Mouse (Mus musculus): ENCODE measurements at regions not wholly inside any gene's neighbourhood (a gene's known extent, or its start where the extent isn't known, plus 50 kb on each side); places are given as distances from the start of the nearest gene placed in this dataset.

- Histone ChIP-seq H3K27me3 (ENCODE audit: control insufficient read depth, insufficient read depth, low read depth, low read length) (no peaks in the 10 kb centered on the region), H3K4me2 (ENCODE audit: low read length) (no peak overlapping the region), H3K9ac (ENCODE audit: low read depth, low read length) (no peak overlapping the region), H3K9me3 (replicated peaks; ENCODE audit: control insufficient read depth, low read length, poor library complexity, severe bottlenecking) (no peaks in the 10 kb centered on the region), H3K4me1 (ENCODE audit: control insufficient read depth, insufficient read depth, low read length) (no peaks in the 10 kb centered on the region), H3K36me3 (ENCODE audit: control insufficient read depth, insufficient read depth, low read length) (no peaks in the 10 kb centered on the region), H3K27ac (ENCODE audit: low read length) (no peak overlapping the region), H3K4me3 (ENCODE audit: low read depth, low read length) (no peak overlapping the region)
- no peak for ATAC-seq
- 74% methylated on average over 1 of the region's 1 CpGs for WGBS
Observed at GRCm38 (mm10) chr14:58816540-58816876, 326.2 kb downstream of the 1700129C05Rik start.

GRCm38 (mm10) chr14:58815616-58816539, 326.8 kb downstream of the 1700129C05Rik start:
- Histone ChIP-seq H3K4me3 (ENCODE audit: low read depth, low read length) (no peak overlapping the region), H3K4me2 (ENCODE audit: low read length) (no peak overlapping the region), H3K9ac (ENCODE audit: low read depth, low read length) (no peak overlapping the region), H3K27ac (ENCODE audit: low read length) (no peak overlapping the region), H3K27me3 (ENCODE audit: control insufficient read depth, insufficient read depth, low read depth, low read length) (no peaks in the 10 kb centered on the region), H3K9me3 (replicated peaks; ENCODE audit: control insufficient read depth, low read length, poor library complexity, severe bottlenecking) (no peaks in the 10 kb centered on the region), H3K4me1 (ENCODE audit: control insufficient read depth, insufficient read depth, low read length) (no peaks in the 10 kb centered on the region), H3K36me3 (ENCODE audit: control insufficient read depth, insufficient read depth, low read length) (no peaks in the 10 kb centered on the region)
- WGBS, result 59% methylated on average over 11 of the region's 11 CpGs
- no peak for ATAC-seq

GRCm38 (mm10) chr14:58812585-58812984, 330.1 kb downstream of the 1700129C05Rik start:
- ATAC-seq, result no peak
- no peak overlapping the region for H3K4me3 ChIP-seq (ENCODE audit: low read depth, low read length)
- H3K9me3 ChIP-seq (replicated peaks; ENCODE audit: control insufficient read depth, low read length, poor library complexity, severe bottlenecking), result no peaks in the 10 kb centered on the region
- no peak overlapping the region for H3K4me2 ChIP-seq (ENCODE audit: low read length)
- no peak overlapping the region for H3K9ac ChIP-seq (ENCODE audit: low read depth, low read length)
- no peaks in the 10 kb centered on the region for H3K36me3 ChIP-seq (ENCODE audit: control insufficient read depth, insufficient read depth, low read length)
- no peaks in the 10 kb centered on the region for H3K27me3 ChIP-seq (ENCODE audit: control insufficient read depth, insufficient read depth, low read depth, low read length)
- no peaks in the 10 kb centered on the region for H3K4me1 ChIP-seq (ENCODE audit: control insufficient read depth, insufficient read depth, low read length)
- 79% methylated on average over 5 of the region's 5 CpGs for WGBS
- H3K27ac ChIP-seq (ENCODE audit: low read length), result no peak overlapping the region

GRCm38 (mm10) chr14:58801402-58801861, 341.3 kb downstream of the 1700129C05Rik start:
- ATAC-seq, result no peak
- Histone ChIP-seq H3K27me3 (ENCODE audit: control insufficient read depth, insufficient read depth, low read depth, low read length) (no peaks in the 10 kb centered on the region), H3K9me3 (replicated peaks; ENCODE audit: control insufficient read depth, low read length, poor library complexity, severe bottlenecking) (no peaks in the 10 kb centered on the region), H3K36me3 (ENCODE audit: control insufficient read depth, insufficient read depth, low read length) (no peaks in the 10 kb centered on the region), H3K4me2 (ENCODE audit: low read length) (no peak overlapping the region), H3K27ac (ENCODE audit: low read length) (no peak overlapping the region), H3K4me3 (ENCODE audit: low read depth, low read length) (no peak overlapping the region), H3K4me1 (ENCODE audit: control insufficient read depth, insufficient read depth, low read length) (no peaks in the 10 kb centered on the region), H3K9ac (ENCODE audit: low read depth, low read length) (no peak overlapping the region)

- no peak overlapping the region for H3K27ac ChIP-seq (ENCODE audit: low read length)
- no peak overlapping the region for H3K9ac ChIP-seq (ENCODE audit: low read depth, low read length)
- H3K36me3 ChIP-seq (ENCODE audit: control insufficient read depth, insufficient read depth, low read length), result no peaks in the 10 kb centered on the region
- no peaks in the 10 kb centered on the region for H3K9me3 ChIP-seq (replicated peaks; ENCODE audit: control insufficient read depth, low read length, poor library complexity, severe bottlenecking)
- H3K4me2 ChIP-seq (ENCODE audit: low read length), result no peak overlapping the region
- no peaks in the 10 kb centered on the region for H3K4me1 ChIP-seq (ENCODE audit: control insufficient read depth, insufficient read depth, low read length)
- no peaks in the 10 kb centered on the region for H3K27me3 ChIP-seq (ENCODE audit: control insufficient read depth, insufficient read depth, low read depth, low read length)
- WGBS, result 78% methylated on average over 10 of the region's 10 CpGs
- no peak for ATAC-seq
- H3K4me3 ChIP-seq (ENCODE audit: low read depth, low read length), result no peak overlapping the region
Observed at GRCm38 (mm10) chr14:58788190-58788945, 354.3 kb downstream of the 1700129C05Rik start.

- H3K27ac ChIP-seq (ENCODE audit: low read length), result no peak overlapping the region
- H3K4me3 ChIP-seq (ENCODE audit: low read depth, low read length), result no peak overlapping the region
- no peaks in the 10 kb centered on the region for H3K36me3 ChIP-seq (ENCODE audit: control insufficient read depth, insufficient read depth, low read length)
- H3K9ac ChIP-seq (ENCODE audit: low read depth, low read length), result no peak overlapping the region
- H3K4me2 ChIP-seq (ENCODE audit: low read length), result no peak overlapping the region
- no peak for ATAC-seq
- H3K27me3 ChIP-seq (ENCODE audit: control insufficient read depth, insufficient read depth, low read depth, low read length), result no peaks in the 10 kb centered on the region
- H3K9me3 ChIP-seq (replicated peaks; ENCODE audit: control insufficient read depth, low read length, poor library complexity, severe bottlenecking), result no peaks in the 10 kb centered on the region
- H3K4me1 ChIP-seq (ENCODE audit: control insufficient read depth, insufficient read depth, low read length), result no peaks in the 10 kb centered on the region
- 63% methylated on average over 2 of the region's 2 CpGs for WGBS
Observed at GRCm38 (mm10) chr14:58787618-58788017, 355.1 kb downstream of the 1700129C05Rik start.

GRCm38 (mm10) chr14:58786791-58787491, 355.8 kb downstream of the 1700129C05Rik start:
- 89% methylated on average over 4 of the region's 4 CpGs for WGBS
- ATAC-seq, result no peak
- H3K9me3 ChIP-seq (replicated peaks; ENCODE audit: control insufficient read depth, low read length, poor library complexity, severe bottlenecking), result no peaks in the 10 kb centered on the region
- H3K27me3 ChIP-seq (ENCODE audit: control insufficient read depth, insufficient read depth, low read depth, low read length), result no peaks in the 10 kb centered on the region
- H3K4me2 ChIP-seq (ENCODE audit: low read length), result no peak overlapping the region
- H3K27ac ChIP-seq (ENCODE audit: low read length), result no peak overlapping the region
- H3K36me3 ChIP-seq (ENCODE audit: control insufficient read depth, insufficient read depth, low read length), result no peaks in the 10 kb centered on the region
- H3K4me3 ChIP-seq (ENCODE audit: low read depth, low read length), result no peak overlapping the region
- no peaks in the 10 kb centered on the region for H3K4me1 ChIP-seq (ENCODE audit: control insufficient read depth, insufficient read depth, low read length)
- no peak overlapping the region for H3K9ac ChIP-seq (ENCODE audit: low read depth, low read length)

GRCm38 (mm10) chr14:58783201-58783600, 359.5 kb downstream of the 1700129C05Rik start:
- ATAC-seq, result no peak
- H3K4me2 ChIP-seq (ENCODE audit: low read length), result no peak overlapping the region
- WGBS, result 85% methylated on average over 1 of the region's 1 CpGs
- H3K27ac ChIP-seq (ENCODE audit: low read length), result no peak overlapping the region
- no peaks in the 10 kb centered on the region for H3K27me3 ChIP-seq (ENCODE audit: control insufficient read depth, insufficient read depth, low read depth, low read length)
- H3K36me3 ChIP-seq (ENCODE audit: control insufficient read depth, insufficient read depth, low read length), result no peaks in the 10 kb centered on the region
- peaks cover 8% of the 10 kb centered on the region for H3K4me1 ChIP-seq (ENCODE audit: control insufficient read depth, insufficient read depth, low read length)
- H3K4me3 ChIP-seq (ENCODE audit: low read depth, low read length), result no peak overlapping the region
- H3K9ac ChIP-seq (ENCODE audit: low read depth, low read length), result no peak overlapping the region
- no peaks in the 10 kb centered on the region for H3K9me3 ChIP-seq (replicated peaks; ENCODE audit: control insufficient read depth, low read length, poor library complexity, severe bottlenecking)
